Mouse (Mus musculus): ENCODE results near the gene Slc17a2. TPM values are rescaled to one million over a fixed set of nuclear protein-coding genes. Genes with fewer than 3 reads are reported as not detected.

Gene Slc17a2
- polyA plus RNA-seq, 1 experiment from 2014 or later: not detected

Other genes with a start within 250 kb of the Slc17a2 start
- gene Hist1h3e, start 244.6 kb upstream of the Slc17a2 start, polyA plus RNA-seq (2015; fragmentation: Nextera tagmentation; extraction: Ambion mirVana): 1.5 and 2.2 TPM in 2 replicates
- gene Hist1h2ae, start 235.8 kb upstream of the Slc17a2 start, polyA plus RNA-seq (2015; fragmentation: Nextera tagmentation; extraction: Ambion mirVana): 33.5 and 42.7 TPM in 2 replicates
- gene Hist1h2bg, start 235.6 kb upstream of the Slc17a2 start, polyA plus RNA-seq (2015; fragmentation: Nextera tagmentation; extraction: Ambion mirVana): 3.9 and 4.2 TPM in 2 replicates
- gene Hist1h2bf, start 232.8 kb upstream of the Slc17a2 start, polyA plus RNA-seq (2015; fragmentation: Nextera tagmentation; extraction: Ambion mirVana): 1.6 and 3.0 TPM in 2 replicates
- gene Hist1h2ad, start 232.6 kb upstream of the Slc17a2 start, polyA plus RNA-seq (2015; fragmentation: Nextera tagmentation; extraction: Ambion mirVana): 0.60 and 0.84 TPM in 2 replicates
- gene Hist1h3d, start 231.2 kb upstream of the Slc17a2 start, polyA plus RNA-seq (2015; fragmentation: Nextera tagmentation; extraction: Ambion mirVana): 2.4 TPM in 2 replicates
- gene Hist1h4d, start 225.4 kb upstream of the Slc17a2 start, polyA plus RNA-seq (2015; fragmentation: Nextera tagmentation; extraction: Ambion mirVana): 54.8 and 60.0 TPM in 2 replicates
- 1.3 and 1.5 TPM in 2 replicates for gene Hist1h2be, start 185.9 kb upstream of the Slc17a2 start, polyA plus RNA-seq (2015; fragmentation: Nextera tagmentation; extraction: Ambion mirVana)
- 11.0 and 12.2 TPM in 2 replicates for gene Hist1h1e, start 184.4 kb upstream of the Slc17a2 start, polyA plus RNA-seq (2015; fragmentation: Nextera tagmentation; extraction: Ambion mirVana)
- 0.59 and 0.68 TPM in 2 replicates for gene Hist1h2ac, start 123.0 kb upstream of the Slc17a2 start, polyA plus RNA-seq (2015; fragmentation: Nextera tagmentation; extraction: Ambion mirVana)
- 50.1 and 54.5 TPM in 2 replicates for gene Hist1h2bc, start 122.8 kb upstream of the Slc17a2 start, polyA plus RNA-seq (2015; fragmentation: Nextera tagmentation; extraction: Ambion mirVana)
- gene Hist1h1t, start 111.2 kb upstream of the Slc17a2 start, polyA plus RNA-seq (2015; fragmentation: Nextera tagmentation; extraction: Ambion mirVana): not detected in 2 replicates
- gene Hist1h4c, start 108.5 kb upstream of the Slc17a2 start, polyA plus RNA-seq (2015; fragmentation: Nextera tagmentation; extraction: Ambion mirVana): 2.4 and 3.7 TPM in 2 replicates
- gene Hfe, start 96.1 kb upstream of the Slc17a2 start, polyA plus RNA-seq (2015; fragmentation: Nextera tagmentation; extraction: Ambion mirVana): 10.3 and 10.7 TPM in 2 replicates
- 31.2 and 33.8 TPM in 2 replicates for gene Hist1h1c, start 68.2 kb upstream of the Slc17a2 start, polyA plus RNA-seq (2015; fragmentation: Nextera tagmentation; extraction: Ambion mirVana)
- gene Hist1h3c, start 61.4 kb upstream of the Slc17a2 start, polyA plus RNA-seq (2015; fragmentation: Nextera tagmentation; extraction: Ambion mirVana): 2.7 and 3.8 TPM in 2 replicates
- 1.6 and 2.2 TPM in 2 replicates for gene Hist1h2bb, start 60.3 kb upstream of the Slc17a2 start, polyA plus RNA-seq (2015; fragmentation: Nextera tagmentation; extraction: Ambion mirVana)
- gene Hist1h2ab, start 55.9 kb upstream of the Slc17a2 start, polyA plus RNA-seq (2015; fragmentation: Nextera tagmentation; extraction: Ambion mirVana): 20.1 and 20.3 TPM in 2 replicates
- 5.5 and 6.3 TPM in 2 replicates for gene Hist1h3b, start 54.7 kb upstream of the Slc17a2 start, polyA plus RNA-seq (2015; fragmentation: Nextera tagmentation; extraction: Ambion mirVana)
- 2.3 and 2.8 TPM in 2 replicates for gene Hist1h4b, start 50.0 kb upstream of the Slc17a2 start, polyA plus RNA-seq (2015; fragmentation: Nextera tagmentation; extraction: Ambion mirVana)
- not detected in 2 replicates for gene Hist1h4a, start 45.8 kb upstream of the Slc17a2 start, polyA plus RNA-seq (2015; fragmentation: Nextera tagmentation; extraction: Ambion mirVana)
- 1.9 and 3.5 TPM in 2 replicates for gene Hist1h3a, start 44.6 kb upstream of the Slc17a2 start, polyA plus RNA-seq (2015; fragmentation: Nextera tagmentation; extraction: Ambion mirVana)
- 1.5 and 1.6 TPM in 2 replicates for gene Hist1h1a, start 43.3 kb upstream of the Slc17a2 start, polyA plus RNA-seq (2015; fragmentation: Nextera tagmentation; extraction: Ambion mirVana)
- gene Trim38, start 37.1 kb upstream of the Slc17a2 start, polyA plus RNA-seq (2015; fragmentation: Nextera tagmentation; extraction: Ambion mirVana): 0.09 and 0.20 TPM in 2 replicates
- 0.08 TPM in 1 of 2 replicates, not detected in the other for gene Slc17a3, start 32.4 kb downstream of the Slc17a2 start, polyA plus RNA-seq (2015; fragmentation: Nextera tagmentation; extraction: Ambion mirVana)
- gene Slc17a1, start 60.8 kb downstream of the Slc17a2 start, polyA plus RNA-seq (2015; fragmentation: Nextera tagmentation; extraction: Ambion mirVana): not detected in 2 replicates
- not detected in 2 replicates for gene Slc17a4, start 108.0 kb downstream of the Slc17a2 start, polyA plus RNA-seq (2015; fragmentation: Nextera tagmentation; extraction: Ambion mirVana)
- gene Hist1h2ba, start 127.2 kb downstream of the Slc17a2 start, polyA plus RNA-seq (2015; fragmentation: Nextera tagmentation; extraction: Ambion mirVana): not detected in 2 replicates
- not detected in 2 replicates for gene Hist1h2aa, start 127.5 kb downstream of the Slc17a2 start, polyA plus RNA-seq (2015; fragmentation: Nextera tagmentation; extraction: Ambion mirVana)
- not detected in 2 replicates for gene Scgn, start 184.2 kb downstream of the Slc17a2 start, polyA plus RNA-seq (2015; fragmentation: Nextera tagmentation; extraction: Ambion mirVana)

Data from heart, embryonic 13.5 days (tissue).